Mouse (Mus musculus) liver, postnatal 0 days (tissue): ENCODE data around the gene Atrnl1. TPM values are rescaled to one million over a fixed set of nuclear protein-coding genes. Genes with fewer than 3 reads are reported as not detected.
A peak's percentile ranks its signal among the peaks of the same experiment; 100 is the strongest.
"Not testable (repeated sequence)": the region's sequence is repeated elsewhere in the genome, so short reads cannot be mapped to it uniquely, and the experiment has no call there.

Source experiments
- ATAC-seq: fragments of 200-750 bp; cut with Nextera tagmentation; 2 replicates; pipeline ENCODE4 v1.8.0; 2017; ENCODE audit warnings: mild to moderate bottlenecking, moderate library complexity
- DNase-seq: peaks from one replicate; pipeline ENCODE4 v3.0.0-alpha.2; 2016
- H3K27ac ChIP-seq: fragments of 300-500 bp; sonication (generic); 2 replicates; pipeline ENCODE4 v1.5.1; 2014; ENCODE audit warnings: antibody characterized with exemption, moderate library complexity, mild to moderate bottlenecking, low read depth
- H3K27me3 ChIP-seq: fragments of 300-500 bp; sonication (generic); 2 replicates; pipeline ENCODE4 v1.6.1; 2014; ENCODE audit warnings: low read length, control low read depth, mixed read lengths; ENCODE audit not compliant: insufficient read depth
- H3K36me3 ChIP-seq: fragments of 300-500 bp; sonication (generic); replicated peaks from 2 replicates; pipeline ENCODE4 v1.6.1; 2014; ENCODE audit warnings: mild to moderate bottlenecking, control low read depth, low read length, moderate library complexity, mixed read lengths; ENCODE audit not compliant: insufficient read depth
- H3K4me1 ChIP-seq: fragments of 300-500 bp; sonication (generic); 2 replicates; pipeline ENCODE4 v1.6.1; 2014; ENCODE audit warnings: antibody characterized with exemption, mild to moderate bottlenecking, control low read depth; ENCODE audit not compliant: insufficient read depth
- H3K4me2 ChIP-seq: fragments of 300-500 bp; sonication (generic); 2 replicates; pipeline ENCODE4 v1.6.1; 2014; ENCODE audit warnings: low read depth, mild to moderate bottlenecking, low read length, moderate library complexity, mixed read lengths
- H3K4me3 ChIP-seq: fragments of 300-500 bp; sonication (generic); 2 replicates; pipeline ENCODE4 v1.5.1; 2014; ENCODE audit warnings: low read depth, low read length
- H3K9ac ChIP-seq: fragments of 300-500 bp; sonication (generic); replicated peaks from 2 replicates; pipeline ENCODE4 v1.6.1; 2014; ENCODE audit warnings: mild to moderate bottlenecking, moderate library complexity
- H3K9me3 ChIP-seq: fragments of 300-500 bp; sonication (generic); 2 replicates; pipeline ENCODE4 v1.6.1; 2016; ENCODE audit warnings: mild to moderate bottlenecking, control low read depth, low read length, mixed read lengths
- CTCF ChIP-seq: sonication (generic); IDR thresholded peaks from 2 replicates; pipeline ENCODE4 v1.5.1; 2016; ENCODE audit warnings: antibody characterized with exemption, low read depth
- EP300 ChIP-seq: IDR thresholded peaks from 2 replicates; pipeline ENCODE4 v1.6.1; 2016; ENCODE audit warnings: antibody characterized with exemption, low read depth, mild to moderate bottlenecking
- WGBS: fragments of 180-500 bp; shearing (Covaris S2); extraction: QIAGEN DNeasy Blood & Tissue Kit; methylation state at CpG from one replicate; pipeline ENCODE4 v1.1.7; 2014; ENCODE audit not compliant: insufficient replicate concordance; 5-methylcytosine and 5-hydroxymethylcytosine counted together
- polyA plus RNA-seq: library from polyadenylated mRNA; unstranded; fragments of >200 nt; fragmentation: Nextera tagmentation; extraction: Ambion mirVana; gene quantifications from 2 replicates; pipeline ENCODE4 v1.2.1, GENCODE M21; 2015

Gene Atrnl1
- polyA plus RNA-seq, 1 experiment from 2014 or later: 0.70 TPM

GRCm38 (mm10) chr19:57987696-57988393, 377.0 kb downstream of the Atrnl1 start:
- 83% methylated on average over 17 of the region's 17 CpGs for WGBS
- TF ChIP-seq CTCF: no peak
- no peak for TF ChIP-seq EP300
- Histone ChIP-seq H3K9me3 (no peaks in the 10 kb centered on the region), H3K4me3 (no peak overlapping the region), H3K9ac (no peak overlapping the region), H3K27me3 (no peaks in the 10 kb centered on the region), H3K4me2 (no peak overlapping the region), H3K36me3 (no peaks in the 10 kb centered on the region), H3K27ac (no peak overlapping the region), H3K4me1 (no peaks in the 10 kb centered on the region)
- no peak for DNase-seq
- no peak for ATAC-seq

- TF ChIP-seq CTCF: no peak
- TF ChIP-seq EP300: no peak
- no peaks in the 10 kb centered on the region for H3K9me3 ChIP-seq
- H3K27me3 ChIP-seq: no peaks in the 10 kb centered on the region
- no peak for DNase-seq
- no peak for ATAC-seq
- H3K27ac ChIP-seq: no peak overlapping the region
- no peak overlapping the region for H3K9ac ChIP-seq
- no peak overlapping the region for H3K4me3 ChIP-seq
- H3K4me1 ChIP-seq: no peaks in the 10 kb centered on the region
- no peak overlapping the region for H3K4me2 ChIP-seq
- H3K36me3 ChIP-seq: no peaks in the 10 kb centered on the region
- 75% methylated on average over 10 of the region's 10 CpGs for WGBS
Observed at GRCm38 (mm10) chr19:57988559-57989093, 377.8 kb downstream of the Atrnl1 start.

GRCm38 (mm10) chr19:57991099-57991760, 380.4 kb downstream of the Atrnl1 start:
- H3K36me3 ChIP-seq: no peaks in the 10 kb centered on the region
- no peaks in the 10 kb centered on the region for H3K9me3 ChIP-seq
- no peak overlapping the region for H3K9ac ChIP-seq
- H3K27ac ChIP-seq: no peak overlapping the region
- TF ChIP-seq CTCF: no peak
- no peak for TF ChIP-seq EP300
- no peaks in the 10 kb centered on the region for H3K27me3 ChIP-seq
- no peak for ATAC-seq
- no peak overlapping the region for H3K4me2 ChIP-seq
- no peak overlapping the region for H3K4me3 ChIP-seq
- H3K4me1 ChIP-seq: no peaks in the 10 kb centered on the region
- no peak for DNase-seq
- 75% methylated on average over 14 of the region's 14 CpGs for WGBS

GRCm38 (mm10) chr19:57994174-57994833, 383.5 kb downstream of the Atrnl1 start:
- not testable (repeated sequence) for ATAC-seq, H3K27me3 ChIP-seq, H3K9me3 ChIP-seq, H3K4me2 ChIP-seq, H3K36me3 ChIP-seq, DNase-seq, H3K4me3 ChIP-seq, H3K4me1 ChIP-seq, H3K27ac ChIP-seq, H3K9ac ChIP-seq
- WGBS: 43% methylated on average over 15 of the region's 15 CpGs

GRCm38 (mm10) chr19:57995015-57995414, 384.2 kb downstream of the Atrnl1 start:
- Histone ChIP-seq H3K4me1 (no peaks in the 10 kb centered on the region), H3K4me2 (no peak overlapping the region), H3K4me3 (no peak overlapping the region), H3K27ac (no peak overlapping the region), H3K9ac (no peak overlapping the region), H3K27me3 (no peaks in the 10 kb centered on the region), H3K9me3 (no peaks in the 10 kb centered on the region), H3K36me3 (no peaks in the 10 kb centered on the region)
- WGBS: 86% methylated on average over 8 of the region's 8 CpGs
- no peak for TF ChIP-seq CTCF
- TF ChIP-seq EP300: no peak
- ATAC-seq: no peak
- no peak for DNase-seq

- no peak overlapping the region for H3K4me3 ChIP-seq
- ATAC-seq: no peak
- no peaks in the 10 kb centered on the region for H3K9me3 ChIP-seq
- TF ChIP-seq CTCF: peak; percentile 74
- TF ChIP-seq EP300: no peak
- no peaks in the 10 kb centered on the region for H3K4me1 ChIP-seq
- H3K27ac ChIP-seq: no peak overlapping the region
- DNase-seq: peak; percentile 65
- 46% methylated on average over 4 of the region's 4 CpGs for WGBS
- no peak overlapping the region for H3K9ac ChIP-seq
- H3K36me3 ChIP-seq: no peaks in the 10 kb centered on the region
- no peak overlapping the region for H3K4me2 ChIP-seq
- no peaks in the 10 kb centered on the region for H3K27me3 ChIP-seq
Observed at GRCm38 (mm10) chr19:57997961-57998360, 387.1 kb downstream of the Atrnl1 start.
